Mouse (Mus musculus) bone marrow macrophage, adult 2 months (primary cell): Measurements from ENCODE around the gene Clba1.

Source experiments
- CTCF ChIP-seq: IDR thresholded peaks from 2 replicates; pipeline ENCODE4 v1.5.1; 2012; ENCODE audit warnings: low read depth, mild to moderate bottlenecking, low read length, moderate library complexity
- POLR2A ChIP-seq: IDR thresholded peaks from 2 replicates; pipeline ENCODE4 v1.6.1; 2012; ENCODE audit warnings: mild to moderate bottlenecking, low read depth, low read length, borderline replicate concordance

DNA sequence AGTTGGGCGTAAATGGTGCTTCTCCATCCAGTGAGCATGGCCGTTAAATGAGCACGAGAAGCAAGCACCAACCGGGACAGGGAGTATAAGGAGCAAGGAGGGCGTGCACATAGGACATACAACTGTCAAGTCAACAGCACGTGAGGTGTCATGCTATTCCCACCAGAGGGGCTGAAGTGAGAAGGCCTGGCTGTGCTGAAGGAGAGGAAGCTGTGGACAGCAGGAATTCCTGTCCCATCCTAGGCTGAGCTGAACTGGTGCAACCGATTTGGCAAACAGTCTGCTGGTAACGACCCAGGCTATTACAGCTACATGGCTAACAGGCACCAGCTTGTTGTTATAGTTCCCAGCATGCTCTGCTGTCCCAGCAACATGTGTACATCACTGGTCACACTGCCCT lies 17.7 kb upstream of the Clba1 start:
- TF ChIP-seq CTCF (no peak), POLR2A (no peak)
